Mouse (Mus musculus): Measurements from ENCODE around the gene Rom1.

The Rom1 gene

DNA sequence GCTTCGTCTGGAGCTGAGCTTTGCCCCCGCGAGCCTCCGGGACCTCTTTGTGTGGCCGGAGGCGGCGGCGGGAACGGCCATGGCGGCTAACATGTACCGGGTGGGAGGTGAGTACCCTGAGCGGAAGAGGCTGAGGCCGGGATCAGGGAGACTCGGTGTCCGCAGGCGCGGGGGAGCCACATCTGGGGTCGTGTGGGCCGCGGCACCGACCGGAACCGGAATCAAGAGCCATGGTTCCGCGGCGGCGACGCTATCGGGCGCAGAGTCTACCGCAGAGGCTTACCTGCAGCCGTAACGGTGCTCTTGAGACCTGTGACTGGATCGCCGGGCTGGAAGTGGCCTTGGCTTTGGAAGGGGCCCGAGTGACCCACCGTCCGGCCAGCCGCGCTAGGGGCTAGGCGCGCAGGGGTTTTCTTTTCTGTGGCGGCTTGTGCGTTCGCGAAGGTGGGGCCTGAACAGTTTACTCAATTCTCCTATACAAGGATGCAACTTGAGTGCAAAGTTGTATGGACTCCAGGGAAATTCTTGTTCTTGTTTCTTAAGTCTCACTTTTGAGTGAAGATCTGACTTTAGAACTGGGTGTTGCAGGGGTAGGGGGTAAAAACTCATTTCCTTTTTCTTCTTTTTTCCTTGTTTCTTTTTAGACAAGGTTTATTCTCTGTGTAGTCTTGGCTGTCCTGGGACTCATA lies 13.3 kb upstream of the Rom1 start:
- peak; percentile 65 for DNase-seq (ENCODE audit: low read depth)

GRCm38 (mm10) chr19:8941515-8942217 lies 12.5 kb upstream of the Rom1 start, which contains the start of gene Mta2:
Gene Mta2 (plus strand): TSS chr19:8941875.
- DNase-seq (ENCODE audit: low read depth), result peak; percentile 95

DNA sequence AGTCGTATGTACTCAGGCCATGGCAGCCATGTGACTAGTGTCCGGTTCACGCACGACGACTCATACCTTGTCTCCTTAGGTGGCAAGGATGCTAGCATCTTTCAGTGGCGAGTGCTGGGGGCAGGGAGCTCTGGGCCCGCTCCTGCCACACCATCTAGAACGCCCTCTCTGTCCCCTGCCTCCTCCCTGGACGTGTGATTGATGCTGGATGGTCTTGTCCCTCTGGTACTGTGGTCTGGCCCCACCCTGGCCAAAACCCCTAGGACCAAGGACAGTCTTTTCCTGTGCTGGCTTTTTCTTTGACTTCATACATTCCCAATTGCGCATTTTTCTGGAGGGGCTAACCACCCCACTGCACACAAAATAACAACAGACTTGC lies 12.0 kb upstream of the Rom1 start:
- peak; percentile 38 for DNase-seq (ENCODE audit: low read depth)

- no peak for DNase-seq (ENCODE audit: low read depth)
Observed at GRCm38 (mm10) chr19:8940526-8941133, 11.5 kb upstream of the Rom1 start.

GRCm38 (mm10) chr19:8936736-8937135 lies 7.6 kb upstream of the Rom1 start:
- DNase-seq (ENCODE audit: low read depth), result no peak

DNA sequence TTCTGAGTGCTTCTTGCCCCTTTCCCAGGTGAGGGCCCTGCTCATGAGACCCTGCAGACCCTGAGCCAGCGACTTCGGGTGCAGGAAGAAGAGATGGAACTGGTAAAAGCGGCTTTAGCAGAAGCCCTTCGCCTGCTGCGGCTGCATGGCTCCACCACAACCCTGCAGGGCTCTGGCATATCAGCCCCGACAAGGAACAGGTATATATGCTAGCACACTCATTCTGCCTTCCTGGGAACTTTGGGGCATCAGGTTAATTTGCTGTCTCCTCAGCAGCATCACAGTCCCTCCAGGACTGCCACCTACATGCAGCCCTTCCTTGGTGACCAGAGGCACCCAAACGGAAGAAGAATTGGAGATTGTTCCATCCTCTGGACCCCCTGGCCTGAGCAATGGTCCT lies 1.6 kb upstream of the Rom1 start:
- no peak for DNase-seq (ENCODE audit: low read depth)

- peak; percentile 41 for DNase-seq (ENCODE audit: low read depth)
Observed at GRCm38 (mm10) chr19:8930117-8930516, 961 bp upstream of the Rom1 start.

GRCm38 (mm10) chr19:8928689-8929223 lies 400 bp downstream of the Rom1 start:
- DNase-seq (ENCODE audit: low read depth), result no peak

GRCm38 (mm10) chr19:8927891-8928525 lies 1.1 kb downstream of the Rom1 start:
- no peak for DNase-seq (ENCODE audit: low read depth)

DNA sequence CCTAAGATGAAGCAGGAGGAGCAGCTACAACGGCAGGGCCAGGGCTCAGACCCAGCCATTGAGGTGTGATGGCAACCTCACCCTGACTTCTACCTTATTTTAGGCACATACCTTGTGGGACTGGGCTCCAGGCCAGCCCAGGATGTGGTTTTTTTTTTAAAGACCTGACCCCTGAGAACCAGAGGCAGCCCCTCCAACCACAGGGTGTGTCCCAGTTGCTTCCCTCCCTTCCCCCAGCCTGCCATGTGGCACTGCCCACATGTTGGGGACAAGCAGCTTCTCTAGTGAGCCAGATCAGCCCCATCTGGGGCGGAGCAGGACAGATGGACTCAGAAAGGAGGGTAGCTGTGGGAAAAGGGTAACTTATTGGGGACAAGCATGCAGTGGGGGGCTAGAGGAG lies 2.4 kb downstream of the Rom1 start:
- DNase-seq (ENCODE audit: low read depth), result no peak

GRCm38 (mm10) chr19:8921741-8922140 lies 7.4 kb downstream of the Rom1 start:
- no peak for DNase-seq (ENCODE audit: low read depth)

- DNase-seq (ENCODE audit: low read depth), result peak; percentile 87
Observed at GRCm38 (mm10) chr19:8920836-8921291, 8.3 kb downstream of the Rom1 start.

- DNase-seq (ENCODE audit: low read depth), result peak; percentile 95
Observed at GRCm38 (mm10) chr19:8920073-8920736, 9.0 kb downstream of the Rom1 start, which contains the start of gene B3gat3. Gene B3gat3 (plus strand): TSS chr19:8920374.

DNA sequence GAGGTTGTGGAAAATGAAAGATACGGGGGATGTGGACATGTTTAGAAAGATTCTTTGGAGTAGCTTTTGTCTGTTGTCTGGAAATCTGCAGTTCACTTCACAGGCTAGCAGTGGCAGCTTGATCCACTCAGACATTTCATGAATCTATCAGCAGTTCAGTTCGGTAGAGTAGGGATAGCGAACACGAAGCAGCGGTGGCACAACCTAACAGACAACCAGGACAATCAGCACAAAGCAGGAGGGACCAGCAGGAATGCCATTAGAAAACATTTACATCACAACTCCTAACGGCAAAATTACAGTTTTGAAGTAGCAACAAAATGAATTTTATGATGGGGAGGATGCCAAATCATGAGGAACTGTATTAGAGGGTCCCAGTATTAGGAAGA lies 9.5 kb downstream of the Rom1 start:
- no peak for DNase-seq (ENCODE audit: low read depth)

DNA sequence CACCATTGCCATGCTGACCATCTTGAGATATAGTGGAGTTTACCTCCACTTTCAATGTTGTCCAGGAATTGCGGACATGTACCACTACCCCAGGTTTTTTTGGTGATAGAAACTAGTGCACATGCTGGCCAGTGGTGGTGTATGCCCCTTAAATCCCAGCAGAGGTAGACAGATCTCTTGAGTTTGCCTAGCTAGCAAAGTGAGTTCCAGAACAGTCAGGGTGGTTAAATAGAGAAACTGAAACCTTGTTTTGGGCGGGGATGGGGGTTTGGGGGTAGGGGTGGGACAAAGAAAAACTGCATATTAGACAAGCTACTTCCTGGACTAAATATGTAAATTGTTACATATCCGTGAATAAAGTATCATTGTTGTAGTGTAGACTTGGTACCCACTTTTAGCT lies 10.2 kb downstream of the Rom1 start:
- DNase-seq (ENCODE audit: low read depth), result no peak

DNA sequence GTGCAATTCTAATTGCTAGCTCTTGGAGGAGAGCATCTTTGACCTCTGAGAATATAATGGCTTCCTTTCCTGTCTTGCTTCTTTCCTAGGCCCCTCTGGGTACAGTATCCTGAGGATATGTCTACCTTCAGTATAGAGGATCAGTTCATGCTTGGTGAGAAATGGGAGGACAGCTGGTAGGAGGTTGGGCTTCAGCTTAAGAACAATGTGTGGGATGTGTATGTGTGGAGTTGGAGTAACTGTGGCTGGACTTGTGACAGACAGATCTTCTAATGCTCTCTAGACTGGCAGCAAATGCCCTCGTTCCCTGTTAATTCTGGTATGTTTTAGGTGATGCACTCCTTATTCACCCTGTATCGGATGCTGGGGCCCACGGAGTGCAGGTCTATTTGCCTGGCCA lies 14.9 kb downstream of the Rom1 start:
- no peak for DNase-seq (ENCODE audit: low read depth)

DNA sequence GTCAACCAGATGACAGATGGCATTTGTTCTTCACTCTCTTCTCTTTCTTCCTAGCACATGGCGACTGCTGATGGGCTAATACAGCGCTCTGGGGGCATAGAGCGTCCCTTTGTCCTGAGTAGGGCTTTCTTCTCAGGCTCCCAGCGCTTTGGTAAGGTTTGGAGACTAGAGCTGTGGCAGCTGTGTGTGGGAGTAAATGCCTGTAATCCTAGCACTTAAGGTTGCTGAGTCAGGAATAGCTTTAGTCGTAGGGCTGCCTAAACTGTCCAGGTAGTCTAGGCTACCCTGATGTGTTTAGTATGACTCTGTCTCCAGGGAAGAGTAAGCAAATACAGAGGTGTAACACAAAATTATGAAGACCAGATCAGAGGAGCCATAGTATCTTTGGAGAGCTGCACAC lies 17.3 kb downstream of the Rom1 start:
- DNase-seq (ENCODE audit: low read depth), result no peak

GRCm38 (mm10) chr19:8908531-8908930 lies 20.6 kb downstream of the Rom1 start:
- no peak for DNase-seq (ENCODE audit: low read depth)

GRCm38 (mm10) chr19:8903412-8903811 lies 25.7 kb downstream of the Rom1 start:
- DNase-seq (ENCODE audit: low read depth), result no peak

DNA sequence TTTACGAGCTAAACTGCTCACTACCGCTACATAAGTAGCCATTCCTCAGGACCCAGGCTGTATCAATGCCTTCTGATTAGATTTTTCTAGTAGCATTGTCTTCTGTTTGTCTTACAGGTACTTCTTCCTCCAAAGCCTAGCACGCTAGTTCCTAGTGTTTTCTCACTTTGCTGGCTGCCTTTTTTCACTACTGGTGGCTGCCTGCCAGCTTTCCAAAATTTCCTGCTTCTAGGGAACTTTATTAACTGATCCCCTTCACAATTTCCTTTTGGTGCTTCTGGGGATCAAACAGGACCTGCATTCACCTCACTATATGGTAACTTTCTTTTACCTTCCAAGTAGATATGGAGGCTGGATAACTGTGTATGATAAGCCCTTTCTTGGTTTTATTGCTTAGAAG lies 30.1 kb downstream of the Rom1 start:
- no peak for DNase-seq (ENCODE audit: low read depth)

DNA sequence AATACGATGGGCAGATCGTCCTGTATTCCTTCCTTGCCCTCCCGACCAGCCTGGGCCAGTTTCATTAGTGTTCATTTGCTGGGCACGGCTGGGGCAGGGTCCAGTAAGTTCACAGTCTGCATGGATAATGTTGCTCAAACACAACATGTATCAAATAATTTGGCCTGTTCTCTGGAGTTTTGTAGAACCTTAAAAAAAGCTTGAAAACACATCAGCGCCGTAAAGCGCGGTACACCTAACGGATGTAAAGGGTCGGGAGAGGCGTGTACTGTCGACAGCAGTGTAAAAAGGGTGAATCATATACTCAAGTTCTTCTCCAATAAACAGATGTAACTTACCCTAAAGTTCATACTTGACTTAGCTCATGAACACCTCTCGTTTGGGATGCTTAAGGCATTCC lies 30.6 kb downstream of the Rom1 start:
- DNase-seq (ENCODE audit: low read depth), result peak; percentile 60

Measured in 416B (cell line).